Mouse (Mus musculus) cerebellum, adult 9-10 months (tissue): ENCODE data around the gene Lman2l.
A peak's percentile ranks its signal among the peaks of the same experiment; 100 is the strongest.

Source experiments
- DNase-seq: peaks from one replicate; pipeline ENCODE4 v3.0.0; 2022

Lman2l gene

DNA sequence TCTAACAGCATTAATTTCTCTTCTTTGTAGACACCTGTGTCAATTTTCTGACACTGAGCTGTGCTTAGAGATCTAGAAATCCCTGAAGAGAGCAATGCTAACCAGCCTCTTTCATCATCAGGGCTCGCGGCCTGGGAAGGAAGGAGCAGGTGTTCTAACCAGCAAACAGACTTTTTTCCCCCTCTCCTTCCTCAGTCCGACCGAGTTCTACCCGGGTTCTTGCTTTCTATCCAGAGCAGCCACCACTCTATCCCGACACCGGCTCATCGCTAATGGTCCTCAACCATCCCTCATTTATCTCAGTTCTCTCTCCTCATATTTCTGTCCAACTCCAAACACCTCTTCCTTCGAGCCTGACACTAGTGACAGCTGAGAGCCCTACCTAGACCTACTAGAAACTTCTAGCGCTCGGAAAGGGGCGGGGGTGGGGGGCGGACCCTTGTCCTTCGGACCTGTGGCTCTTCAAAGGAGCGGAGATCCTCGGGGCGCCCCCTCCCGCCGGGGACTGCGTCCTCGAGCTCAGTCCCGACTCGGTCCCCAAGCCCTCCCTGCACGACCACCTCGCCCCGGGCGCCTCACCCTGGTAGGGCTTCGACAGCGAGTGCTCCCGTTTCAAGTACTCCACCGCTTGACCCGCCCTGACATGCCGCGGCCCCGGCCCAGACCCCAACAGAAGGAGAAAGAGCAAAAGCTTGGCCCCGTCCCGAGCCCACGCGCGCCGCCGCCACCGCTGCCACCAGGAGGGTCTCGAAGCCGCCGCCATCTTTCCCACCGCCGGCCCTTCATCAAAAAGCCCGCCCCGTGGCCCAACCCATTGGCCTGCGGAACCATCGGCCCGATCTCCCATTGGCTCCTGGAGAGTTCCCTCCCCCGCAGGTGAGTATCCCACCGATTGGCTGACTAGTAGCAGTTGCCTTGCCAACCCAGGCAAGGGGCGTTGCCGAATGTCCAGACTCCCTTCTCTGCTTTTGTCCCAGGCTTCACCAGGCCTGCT lies at the start of gene Lman2l:
TSS of gene Lman2l (minus strand) at position 801 of the 994 bp plus-strand sequence.
- peak; percentile 97 for DNase-seq

DNA sequence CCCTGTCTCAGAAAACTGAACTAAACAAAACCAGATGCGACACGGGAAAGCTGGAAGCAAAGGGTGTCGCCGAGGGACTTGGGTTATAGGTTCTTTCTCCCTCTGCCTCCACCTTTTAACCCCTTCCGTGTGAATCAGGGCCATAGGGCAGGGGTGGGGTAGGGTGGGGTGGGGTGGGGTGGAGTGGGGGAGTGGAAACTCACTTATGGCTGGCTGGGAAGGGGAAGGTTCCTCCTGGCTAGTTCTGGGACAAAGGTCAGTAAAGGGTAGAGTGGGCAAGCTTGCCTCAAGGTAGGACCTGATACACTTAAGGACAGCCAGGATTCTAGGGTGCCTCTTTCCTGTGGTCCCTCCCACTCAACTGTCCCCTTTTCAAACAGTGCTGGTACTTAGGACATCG lies 48.2 kb upstream of the Lman2l start:
- no peak for DNase-seq

DNA sequence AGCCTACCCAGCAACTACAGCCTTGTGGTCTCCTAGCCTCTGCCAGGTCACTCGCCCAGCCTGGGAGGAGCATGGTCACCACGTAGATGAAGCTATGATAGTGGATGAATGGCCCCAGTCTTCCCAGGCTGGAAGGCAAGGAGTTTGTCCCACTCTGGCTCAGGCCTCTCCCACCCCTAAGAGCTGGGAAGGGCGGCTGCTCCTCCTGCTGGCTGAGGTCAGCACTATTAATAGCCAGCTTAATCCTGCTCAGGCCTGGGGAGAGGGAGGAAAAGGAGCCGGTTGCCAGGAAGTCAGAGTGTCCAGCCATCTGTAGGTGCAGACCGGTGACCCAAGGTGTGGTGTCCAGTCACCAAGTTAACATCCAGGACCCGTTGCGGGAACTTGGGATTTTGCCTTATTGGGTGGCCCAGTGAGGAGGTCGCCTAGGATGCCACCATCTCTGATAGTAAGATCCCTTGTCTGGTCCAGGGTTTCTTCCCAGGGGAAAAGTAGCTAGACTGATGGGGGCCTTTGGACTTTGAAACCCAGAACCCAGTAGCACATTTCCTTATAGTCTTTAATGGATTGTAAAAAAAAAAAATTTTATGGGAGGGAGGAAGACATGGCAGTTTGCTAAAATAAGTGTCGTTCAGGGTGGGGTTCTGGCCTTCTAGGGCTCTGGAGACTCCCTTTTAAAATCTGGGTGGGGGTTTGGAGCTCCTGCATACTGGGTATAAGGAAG lies 47.5 kb upstream of the Lman2l start:
- peak; percentile 95 for DNase-seq

DNA sequence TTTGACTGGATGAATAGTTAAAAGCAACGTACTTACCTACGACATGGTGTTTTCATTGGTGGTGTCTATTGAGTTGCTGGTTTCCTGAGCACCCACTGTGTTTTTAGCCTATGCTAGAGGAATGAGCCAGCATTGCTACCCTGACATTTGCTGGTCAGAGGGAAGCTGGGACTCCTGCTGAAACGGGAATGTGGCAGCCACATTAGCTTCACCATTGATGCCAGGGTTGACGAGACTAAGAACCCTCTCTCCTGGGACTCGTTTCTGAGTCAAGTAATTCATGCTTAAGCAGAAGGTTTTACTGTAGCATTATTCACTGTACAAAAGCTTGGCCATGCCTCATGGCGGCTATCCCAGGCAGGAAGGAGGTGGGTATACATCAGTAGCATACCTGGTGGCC lies 44.6 kb upstream of the Lman2l start:
- DNase-seq, result no peak

DNA sequence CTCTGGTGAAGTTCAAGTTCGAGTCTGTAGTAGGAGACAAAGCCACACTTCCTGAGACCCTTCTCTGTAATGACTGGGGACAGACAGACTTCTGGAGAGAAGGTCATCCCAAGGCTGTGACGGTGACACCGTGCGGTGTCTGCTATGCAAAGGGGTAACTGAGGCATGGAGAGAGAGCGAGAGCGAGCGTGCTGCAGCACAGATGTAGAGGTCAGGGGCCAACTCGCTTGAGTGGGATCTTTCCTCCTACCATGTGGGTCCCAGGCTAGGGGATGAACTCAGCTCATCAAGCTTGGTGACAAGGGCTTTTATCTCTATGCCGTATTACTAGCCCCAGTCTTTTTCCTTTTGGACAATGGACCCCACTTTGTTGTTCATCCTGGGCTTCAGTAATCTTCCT lies 42.0 kb upstream of the Lman2l start:
- no peak for DNase-seq

DNA sequence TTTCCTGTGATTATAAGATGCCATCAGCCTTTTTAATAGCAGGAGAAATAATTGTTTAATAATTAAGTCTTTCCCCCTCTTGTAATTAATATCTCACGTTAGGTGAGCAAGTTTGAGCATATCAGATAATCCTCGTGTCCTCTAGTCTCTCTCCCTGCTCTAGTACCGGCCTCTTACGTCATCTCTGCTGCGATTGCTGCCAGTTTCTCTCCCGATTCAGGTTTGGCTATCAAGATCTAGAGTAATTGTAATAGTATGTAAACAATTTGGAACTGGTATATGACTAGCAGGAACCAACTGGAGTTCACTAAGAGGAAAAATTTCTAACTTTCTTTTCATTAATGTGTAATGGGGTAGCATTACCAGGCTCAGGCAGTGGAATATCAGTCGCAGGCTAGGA lies 40.0 kb upstream of the Lman2l start:
- peak; percentile 61 for DNase-seq

DNA sequence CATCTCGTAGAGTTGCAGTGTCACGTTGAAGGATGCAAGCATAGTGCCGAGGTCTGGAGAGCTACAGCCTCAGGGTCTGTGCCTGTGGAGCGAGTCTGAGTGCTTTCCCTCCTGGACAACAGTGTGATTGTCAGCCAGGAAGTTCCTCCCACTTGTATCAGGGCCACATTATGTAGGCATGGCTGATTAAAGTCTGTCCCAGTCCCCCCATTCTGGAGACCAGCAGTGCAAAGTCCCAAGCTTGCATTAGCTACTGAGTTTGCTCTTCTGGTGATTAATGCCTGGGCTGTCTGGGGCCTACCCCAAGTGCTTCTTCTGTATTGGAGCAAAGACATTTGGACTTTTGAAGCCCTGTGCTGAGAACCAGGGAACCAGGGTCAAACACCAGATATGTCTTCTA lies 38.8 kb upstream of the Lman2l start:
- DNase-seq, result peak; percentile 29

DNA sequence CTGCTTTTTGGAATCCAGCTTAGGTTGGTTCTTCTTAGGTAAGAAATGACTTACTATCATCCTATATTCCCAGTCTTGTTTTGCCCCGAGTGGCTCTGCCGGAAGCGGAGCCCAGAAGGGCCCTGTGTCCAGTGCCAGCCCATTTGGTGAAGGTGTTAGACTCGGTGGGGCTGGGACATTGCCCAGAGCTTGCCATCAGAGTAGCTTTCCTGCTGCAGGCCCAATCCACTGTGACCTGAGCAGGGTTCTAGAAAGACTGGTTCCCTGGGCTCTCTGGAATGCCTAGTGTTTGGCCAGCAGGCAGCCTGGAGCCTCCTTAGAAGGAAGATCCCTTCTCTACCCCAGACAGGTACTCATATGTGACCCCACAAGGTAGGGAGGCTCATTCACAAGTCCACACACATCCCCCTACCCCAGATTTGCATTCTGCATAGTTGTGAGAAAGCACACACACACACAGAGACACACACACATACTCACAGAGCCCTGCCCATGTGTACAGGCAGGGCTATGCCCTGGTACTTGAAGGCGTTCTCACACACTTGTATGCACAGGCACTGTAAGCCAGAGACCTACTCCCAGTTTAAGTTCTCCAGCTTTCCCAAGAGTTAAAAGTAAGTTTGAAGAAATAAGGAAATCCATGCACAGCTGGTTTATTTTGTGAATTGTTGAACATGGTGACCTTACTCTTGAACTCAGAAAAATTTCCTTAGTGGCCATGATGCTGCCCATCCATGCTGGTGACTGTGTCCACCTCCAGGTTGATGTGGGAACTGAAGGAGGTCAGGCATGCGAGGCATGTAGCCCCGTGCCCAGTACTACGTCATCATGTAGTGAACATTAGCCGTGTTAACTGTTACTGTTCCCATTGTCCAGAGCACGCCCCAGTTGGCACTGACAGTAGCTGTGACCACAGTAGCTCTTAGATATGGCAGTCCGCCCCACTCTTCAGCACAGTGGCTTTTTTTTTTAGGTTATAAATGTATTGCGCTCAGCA lies 35.1 kb upstream of the Lman2l start:
- peak; percentile 65 for DNase-seq

DNA sequence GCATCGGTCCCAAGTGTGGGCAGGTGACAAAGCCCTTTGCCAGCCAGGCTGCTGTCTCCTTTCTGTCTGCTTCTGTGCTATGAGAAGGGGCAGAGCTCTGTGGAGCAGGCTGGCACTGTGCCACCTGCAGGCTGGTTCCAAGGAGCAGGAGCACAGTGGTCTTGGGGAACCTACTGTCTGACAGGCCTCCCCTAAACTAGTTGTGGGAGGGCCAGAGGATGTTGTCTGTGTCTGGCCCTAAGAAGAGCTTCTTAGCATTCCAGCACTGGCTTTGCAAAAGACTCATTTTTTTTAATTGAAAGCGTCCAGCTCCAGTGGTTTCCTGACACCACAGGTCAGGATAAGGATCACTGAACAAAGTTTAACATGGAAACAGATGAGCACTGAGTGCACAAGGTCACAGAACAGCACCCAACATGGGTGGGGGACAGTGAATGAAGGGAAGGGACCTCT lies 33.3 kb upstream of the Lman2l start:
- DNase-seq, result peak; percentile 65

DNA sequence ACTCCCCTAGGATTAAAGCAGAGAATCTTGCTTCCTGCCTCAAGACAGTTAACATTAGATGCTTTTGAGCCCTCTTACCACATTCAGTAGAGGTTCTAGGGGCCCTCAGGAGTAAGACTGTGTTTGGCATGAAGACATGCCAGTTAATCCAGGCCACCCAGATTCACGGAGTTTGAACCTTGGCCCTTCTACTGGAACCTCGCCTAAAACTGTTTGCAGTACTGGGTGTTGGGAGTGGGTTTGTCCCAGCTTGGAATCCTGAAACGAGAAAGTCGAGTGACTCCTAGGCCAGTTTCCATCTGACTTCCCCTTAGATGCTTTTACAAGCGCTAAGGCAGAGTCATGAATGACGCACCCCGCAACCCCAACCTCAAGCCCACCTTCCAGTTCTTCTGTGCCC lies 31.4 kb upstream of the Lman2l start:
- DNase-seq, result peak; percentile 45

DNA sequence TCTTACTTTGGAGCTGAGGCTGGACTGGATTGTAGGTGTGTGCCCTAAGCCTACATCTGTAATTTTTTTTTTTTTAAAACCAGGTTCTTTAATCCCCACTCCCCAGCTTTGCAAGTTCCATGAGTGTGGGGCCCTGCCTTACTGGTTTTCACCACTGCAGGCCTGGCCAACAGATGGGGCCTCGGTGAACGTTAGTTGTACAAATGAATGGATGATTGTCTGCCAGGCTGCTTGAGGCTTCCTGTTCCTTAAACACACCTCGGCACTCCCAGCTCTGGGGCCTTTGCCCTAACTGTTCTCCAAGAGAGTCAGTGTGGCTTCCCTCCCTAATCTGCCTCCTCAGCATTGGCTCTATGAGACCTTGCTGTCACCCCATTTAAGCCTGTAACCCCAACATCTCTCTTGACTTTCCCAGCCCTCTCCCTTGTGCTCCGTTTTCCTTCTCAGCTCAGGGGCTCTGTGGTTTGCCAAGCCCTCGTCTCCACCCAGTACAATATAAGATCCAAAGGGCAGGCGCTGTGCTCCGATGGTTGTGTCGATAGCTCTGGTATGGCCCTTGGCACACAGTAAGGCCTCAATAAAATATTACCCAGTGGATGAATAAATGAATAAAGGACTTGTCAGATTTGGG lies 30.5 kb upstream of the Lman2l start:
- DNase-seq, result peak; percentile 49

DNA sequence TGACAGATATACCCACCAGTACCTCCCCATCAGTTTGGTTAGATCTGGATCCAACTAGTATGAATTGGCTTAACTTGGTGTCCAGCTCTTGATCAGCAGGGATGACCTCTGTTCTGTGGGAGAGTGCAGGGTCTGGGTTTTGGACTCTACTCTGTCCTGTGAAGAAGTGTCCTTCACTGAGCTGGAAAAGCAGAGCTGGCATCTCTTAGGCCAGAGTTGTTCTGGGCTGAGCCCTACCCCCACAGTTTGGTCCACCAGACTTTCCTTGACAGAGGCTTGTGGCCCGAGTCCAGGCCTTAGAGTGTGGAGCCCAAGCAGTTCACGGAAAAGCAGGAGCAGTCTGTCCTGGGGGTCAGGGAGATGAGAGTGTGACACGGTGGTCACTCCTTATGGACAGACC lies 29.6 kb upstream of the Lman2l start:
- DNase-seq, result peak; percentile 53

DNA sequence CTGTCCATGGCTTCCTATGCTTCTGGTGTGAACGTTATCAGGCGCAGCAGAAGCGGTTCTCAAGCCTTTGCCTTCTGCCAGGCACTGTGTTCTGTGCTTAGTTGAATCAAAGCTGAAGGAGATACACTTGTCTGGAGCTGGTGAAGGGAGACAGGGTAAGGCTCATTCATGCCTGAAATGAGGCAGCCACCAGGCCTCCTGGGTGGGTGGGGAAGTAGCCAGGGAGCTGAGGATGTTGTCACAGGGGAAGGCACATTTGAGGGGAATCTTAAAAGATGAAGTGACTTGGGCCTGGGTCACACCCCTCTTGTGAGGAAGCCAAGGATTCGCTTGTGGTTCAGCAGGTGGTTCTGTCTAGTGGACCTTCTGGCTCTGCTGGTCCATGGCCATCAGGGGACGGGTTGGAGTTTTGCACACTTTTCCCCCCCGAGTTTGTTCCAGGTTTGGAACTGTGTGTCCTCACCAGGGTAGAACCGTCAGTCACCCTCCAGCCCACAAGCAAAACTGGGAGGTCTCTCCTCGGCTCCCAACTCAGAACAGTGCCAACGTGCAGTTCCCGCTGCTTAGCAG lies 28.2 kb upstream of the Lman2l start:
- DNase-seq, result peak; percentile 61

DNA sequence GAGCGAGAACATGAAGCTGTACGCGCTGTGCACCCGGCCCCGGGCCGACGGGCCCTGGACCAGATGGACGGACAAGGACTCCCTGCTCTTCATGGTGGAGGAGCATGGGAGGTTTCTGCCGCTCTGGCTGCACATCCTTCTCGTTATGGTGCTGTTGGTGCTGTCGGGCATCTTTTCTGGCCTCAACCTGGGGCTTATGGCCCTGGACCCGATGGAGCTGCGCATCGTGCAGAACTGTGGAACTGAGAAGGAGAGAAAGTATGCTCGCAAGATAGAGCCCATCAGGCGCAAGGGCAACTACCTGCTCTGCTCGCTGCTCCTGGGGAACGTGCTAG lies 27.0 kb upstream of the Lman2l start:
- DNase-seq, result peak; percentile 65

DNA sequence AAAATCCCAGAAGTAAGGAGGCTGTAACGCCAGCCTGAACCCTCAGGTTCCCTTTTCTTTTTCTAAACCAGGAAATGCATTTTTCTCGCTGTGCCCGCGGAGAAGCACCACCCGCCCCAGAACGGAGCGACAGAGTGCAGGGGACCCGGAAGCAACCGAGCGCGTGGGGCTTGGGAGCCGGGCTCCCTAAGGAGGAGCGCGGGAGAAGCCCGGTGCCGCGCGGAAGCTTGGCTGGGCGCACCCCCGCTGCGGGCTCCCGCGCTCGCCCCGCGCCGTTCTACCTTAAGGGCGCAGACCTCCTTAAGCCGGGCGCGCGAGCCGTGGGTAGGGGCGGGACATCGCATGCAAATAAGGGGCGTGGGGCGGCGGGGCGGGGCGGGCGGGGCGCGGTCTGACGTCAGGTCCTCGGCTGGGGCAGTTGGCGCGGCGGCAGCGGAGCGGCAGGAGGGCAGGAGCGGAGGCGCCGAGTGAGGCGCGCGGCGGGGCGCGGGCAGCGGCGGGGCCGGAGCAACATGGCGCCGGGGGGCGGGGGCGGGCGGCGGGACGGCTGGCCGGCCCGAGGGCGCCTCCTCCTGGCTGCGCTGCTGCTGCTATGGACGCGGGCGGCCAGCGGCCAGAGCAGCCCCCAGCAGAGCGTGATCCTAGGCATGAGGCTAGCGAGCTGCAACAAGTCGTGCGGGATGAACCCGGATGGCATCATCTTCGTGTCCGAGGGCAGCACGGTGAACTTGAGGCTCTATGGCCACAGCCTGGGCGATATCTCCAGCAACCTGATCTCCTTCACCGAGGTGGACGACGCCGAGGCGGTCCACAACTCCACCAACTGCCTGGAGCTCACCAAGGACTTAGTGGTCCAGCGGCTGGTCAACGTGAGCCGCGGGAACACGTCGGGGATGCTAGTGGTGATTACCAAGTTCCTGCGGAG lies 26.4 kb upstream of the Lman2l start, which contains the start of gene Cnnm4:
TSS of gene Cnnm4 (plus strand) at position 440 of the 925 bp plus-strand sequence.
- DNase-seq, result peak; percentile 86

DNA sequence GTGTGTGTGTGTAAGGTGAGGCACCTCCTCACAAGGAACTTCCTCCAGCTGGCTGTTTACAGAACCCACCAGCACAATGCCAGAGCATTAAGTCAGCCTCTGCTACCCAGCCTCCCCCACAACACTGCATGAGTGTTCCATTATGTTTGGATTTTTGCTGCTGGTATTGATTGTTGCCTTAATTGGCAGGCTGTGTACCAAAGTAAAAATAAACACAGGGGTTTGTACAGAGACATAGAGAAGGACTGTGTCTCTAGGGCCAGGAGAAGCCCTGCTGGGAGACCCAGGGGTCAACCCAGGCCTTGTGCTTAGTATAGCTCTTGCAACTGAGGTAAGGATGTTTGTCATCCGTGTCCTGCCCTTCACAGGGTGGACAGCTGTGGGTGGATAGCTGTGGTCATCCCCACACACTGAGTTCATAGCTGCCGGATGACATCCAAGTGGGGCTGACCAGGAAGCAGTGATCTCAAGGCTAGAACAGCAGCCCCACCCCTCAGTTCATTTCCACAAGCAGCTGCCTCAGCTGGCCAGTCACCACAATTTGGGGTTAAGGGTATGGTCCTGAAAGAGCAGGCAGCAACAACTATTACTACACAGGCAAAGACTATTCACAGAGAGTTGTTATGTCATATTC lies 24.9 kb upstream of the Lman2l start:
- peak; percentile 46 for DNase-seq

DNA sequence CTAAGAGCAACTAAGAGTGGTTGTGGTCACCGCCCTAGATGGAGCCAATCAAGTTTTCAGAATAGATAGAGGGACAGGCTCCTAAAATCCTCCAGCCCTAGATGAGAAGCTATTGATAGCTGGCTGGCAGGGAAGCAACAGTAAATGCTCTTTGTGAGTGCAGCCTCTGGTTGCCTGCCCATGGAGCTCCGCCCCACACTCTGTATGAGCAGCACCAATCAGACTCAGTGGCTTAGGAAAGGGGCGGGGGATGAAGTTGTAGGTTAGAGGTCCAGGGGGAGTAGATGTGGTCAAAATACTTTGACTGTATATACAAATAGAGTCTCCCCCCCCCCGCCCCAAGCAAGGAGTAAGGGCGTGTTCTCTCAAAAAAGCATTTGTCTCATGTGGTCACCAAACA lies 22.4 kb upstream of the Lman2l start:
- no peak for DNase-seq

DNA sequence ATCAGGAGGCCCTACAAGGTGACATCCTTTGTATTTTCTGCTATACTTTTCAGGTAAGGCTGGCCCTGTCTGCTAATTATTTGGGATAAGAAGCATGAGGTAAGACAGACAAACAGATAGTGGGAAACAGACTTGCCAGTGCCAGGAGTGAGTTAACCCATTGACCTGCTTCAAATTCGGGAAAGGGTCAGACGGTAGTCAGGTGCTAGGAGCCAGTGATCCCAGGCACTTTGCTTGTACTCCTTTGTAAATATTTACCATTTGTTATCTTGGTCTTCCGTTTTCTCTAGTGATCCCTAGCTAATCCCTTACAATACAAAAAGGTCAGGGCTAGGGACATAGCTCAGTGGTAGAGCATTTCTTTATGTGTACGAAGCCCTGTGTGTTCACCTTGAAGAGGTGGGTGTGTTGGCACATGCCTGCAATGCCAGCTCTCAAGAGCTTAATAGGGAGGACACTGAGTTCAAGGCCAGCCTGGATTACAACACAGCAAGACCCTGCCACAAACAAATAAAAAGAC lies 20.6 kb upstream of the Lman2l start:
- no peak for DNase-seq

DNA sequence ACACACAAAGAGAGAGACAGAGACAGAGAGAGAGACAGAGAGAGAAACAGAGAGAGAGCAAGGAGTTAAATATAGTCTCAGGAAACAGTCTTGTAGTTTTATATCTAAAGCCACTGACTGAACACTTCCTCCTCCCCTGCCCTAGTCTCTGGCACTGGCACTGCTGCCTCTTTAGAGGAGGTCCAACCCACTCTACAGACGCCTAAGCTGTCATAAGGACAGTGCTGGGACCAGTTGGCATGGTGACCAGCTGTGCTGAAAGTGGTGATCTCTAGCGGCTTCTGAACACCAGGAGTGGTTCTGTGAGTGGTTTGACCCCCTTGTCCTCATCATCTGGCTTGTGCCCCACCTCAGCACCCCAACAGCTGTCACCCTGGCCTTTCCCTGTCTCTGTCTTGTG lies 16.8 kb upstream of the Lman2l start:
- no peak for DNase-seq

DNA sequence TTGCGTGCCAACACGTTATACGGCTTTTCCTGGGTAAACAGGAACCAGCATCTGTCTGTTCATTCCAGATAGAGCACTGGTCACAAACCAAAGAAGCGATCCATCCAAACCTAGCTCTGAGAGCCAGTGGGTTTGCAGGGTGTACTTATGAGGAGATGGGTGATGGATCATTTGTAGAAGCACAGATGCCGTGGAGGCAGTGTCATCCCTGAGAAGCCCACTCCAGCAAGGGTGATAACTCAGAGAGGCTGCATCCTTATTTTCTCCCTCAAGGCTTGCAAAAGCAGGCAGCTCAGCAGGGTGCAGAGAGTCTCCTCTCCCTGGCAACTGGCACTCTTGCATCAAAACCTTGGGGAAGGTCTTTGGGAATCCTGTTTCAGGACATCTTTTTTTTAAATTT lies 13.1 kb upstream of the Lman2l start:
- DNase-seq, result no peak
